Mouse (Mus musculus): Measurements from ENCODE around the gene Phf23. TPM values are rescaled to one million over a fixed set of nuclear protein-coding genes. Genes with fewer than 3 reads are reported as not detected.

Phf23 gene
- polyA plus RNA-seq, 1 experiment from 2014 or later: 49.4 TPM

- Histone ChIP-seq H3K9ac (ENCODE audit: low read length) (peak overlapping the region; percentile 50; the same call in 1 of the 2 replicates), H3K4me2 (ENCODE audit: low read length) (peak overlapping the region; percentile 33; the same call in 1 of the 2 replicates), H3K9me3 (replicated peaks; ENCODE audit: control insufficient read depth, low read length) (no peaks in the 10 kb centered on the region), H3K4me1 (ENCODE audit: control insufficient read depth, insufficient read depth, low read length) (no peaks in the 10 kb centered on the region), H3K4me3 (ENCODE audit: low read depth, low read length) (peak overlapping the region; percentile 20; the same call in 1 of the 2 replicates), H3K36me3 (ENCODE audit: control insufficient read depth, insufficient read depth, low read length) (peaks cover 35% of the 10 kb centered on the region), H3K27me3 (replicated peaks; ENCODE audit: control insufficient read depth, insufficient read depth, low read length) (peaks cover 43% of the 10 kb centered on the region), H3K27ac (ENCODE audit: low read depth, low read length) (no peak overlapping the region)
- 40% methylated on average over 17 of the region's 17 CpGs for WGBS
- DNase-seq (ENCODE audit: low spot score) (no peak), ATAC-seq (no peak)
Measured at GRCm38 (mm10) chr11:69966860-69967517, 28.6 kb upstream of the Phf23 start.

- no peak overlapping the region for H3K4me2 ChIP-seq (ENCODE audit: low read length)
- DNase-seq (ENCODE audit: low spot score) (no peak), ATAC-seq (no peak)
- H3K4me3 ChIP-seq (ENCODE audit: low read depth, low read length): no peak overlapping the region
- no peaks in the 10 kb centered on the region for H3K9me3 ChIP-seq (replicated peaks; ENCODE audit: control insufficient read depth, low read length)
- peaks cover 41% of the 10 kb centered on the region for H3K27me3 ChIP-seq (replicated peaks; ENCODE audit: control insufficient read depth, insufficient read depth, low read length)
- no peak overlapping the region for H3K9ac ChIP-seq (ENCODE audit: low read length)
- no peak overlapping the region for H3K27ac ChIP-seq (ENCODE audit: low read depth, low read length)
- peaks cover 53% of the 10 kb centered on the region for H3K36me3 ChIP-seq (ENCODE audit: control insufficient read depth, insufficient read depth, low read length)
- 89% methylated on average over 4 of the region's 4 CpGs for WGBS
- no peaks in the 10 kb centered on the region for H3K4me1 ChIP-seq (ENCODE audit: control insufficient read depth, insufficient read depth, low read length)
Measured at GRCm38 (mm10) chr11:69968793-69969192, 26.8 kb upstream of the Phf23 start.

DNA sequence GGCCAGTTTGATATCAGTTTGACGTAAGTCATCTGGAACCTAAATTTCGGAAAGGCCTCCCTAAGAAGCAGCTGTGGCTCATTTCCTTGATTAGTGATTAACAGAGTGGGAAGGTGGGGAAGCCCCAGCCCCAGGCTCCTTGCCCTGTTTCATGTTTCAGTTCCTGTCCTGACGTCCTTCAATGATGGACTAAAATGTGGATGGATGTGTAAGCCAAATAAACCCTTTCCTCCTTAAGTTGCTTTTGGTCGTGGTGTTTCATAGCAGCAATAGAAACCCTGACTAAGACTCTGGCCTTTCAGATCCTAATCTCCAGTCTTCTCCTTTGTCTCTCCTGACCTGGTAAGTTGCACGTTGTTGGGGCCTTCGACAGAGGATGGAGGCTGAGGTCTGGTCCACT, 25.4 kb upstream of the Phf23 start:
- Histone ChIP-seq H3K9ac (ENCODE audit: low read length) (no peak overlapping the region), H3K36me3 (ENCODE audit: control insufficient read depth, insufficient read depth, low read length) (peaks cover 67% of the 10 kb centered on the region), H3K9me3 (replicated peaks; ENCODE audit: control insufficient read depth, low read length) (no peaks in the 10 kb centered on the region), H3K4me3 (ENCODE audit: low read depth, low read length) (no peak overlapping the region), H3K27ac (ENCODE audit: low read depth, low read length) (no peak overlapping the region), H3K4me2 (ENCODE audit: low read length) (no peak overlapping the region), H3K4me1 (ENCODE audit: control insufficient read depth, insufficient read depth, low read length) (no peaks in the 10 kb centered on the region), H3K27me3 (replicated peaks; ENCODE audit: control insufficient read depth, insufficient read depth, low read length) (peaks cover 27% of the 10 kb centered on the region)
- WGBS: 90% methylated on average over 6 of the region's 6 CpGs
- no peak for DNase-seq (ENCODE audit: low spot score)
- ATAC-seq: no peak

- H3K4me2 ChIP-seq (ENCODE audit: low read length): no peak overlapping the region
- DNase-seq (ENCODE audit: low spot score) (no peak), ATAC-seq (no peak)
- H3K4me3 ChIP-seq (ENCODE audit: low read depth, low read length): no peak overlapping the region
- H3K4me1 ChIP-seq (ENCODE audit: control insufficient read depth, insufficient read depth, low read length): no peaks in the 10 kb centered on the region
- no peaks in the 10 kb centered on the region for H3K9me3 ChIP-seq (replicated peaks; ENCODE audit: control insufficient read depth, low read length)
- no peak overlapping the region for H3K9ac ChIP-seq (ENCODE audit: low read length)
- peaks cover 21% of the 10 kb centered on the region for H3K27me3 ChIP-seq (replicated peaks; ENCODE audit: control insufficient read depth, insufficient read depth, low read length)
- no peak overlapping the region for H3K27ac ChIP-seq (ENCODE audit: low read depth, low read length)
- H3K36me3 ChIP-seq (ENCODE audit: control insufficient read depth, insufficient read depth, low read length): peaks cover 72% of the 10 kb centered on the region
- 87% methylated on average over 3 of the region's 3 CpGs for WGBS
Measured at GRCm38 (mm10) chr11:69970775-69971174, 24.8 kb upstream of the Phf23 start.

- Histone ChIP-seq H3K27me3 (replicated peaks; ENCODE audit: control insufficient read depth, insufficient read depth, low read length) (no peaks in the 10 kb centered on the region), H3K4me1 (ENCODE audit: control insufficient read depth, insufficient read depth, low read length) (peaks cover 5% of the 10 kb centered on the region), H3K9ac (ENCODE audit: low read length) (no peak overlapping the region), H3K27ac (ENCODE audit: low read depth, low read length) (no peak overlapping the region), H3K9me3 (replicated peaks; ENCODE audit: control insufficient read depth, low read length) (no peaks in the 10 kb centered on the region), H3K4me2 (ENCODE audit: low read length) (no peak overlapping the region), H3K4me3 (ENCODE audit: low read depth, low read length) (no peak overlapping the region), H3K36me3 (ENCODE audit: control insufficient read depth, insufficient read depth, low read length) (peaks cover 71% of the 10 kb centered on the region)
- DNase-seq (ENCODE audit: low spot score) (no peak), ATAC-seq (no peak)
- WGBS: 95% methylated on average over 2 of the region's 2 CpGs
Measured at GRCm38 (mm10) chr11:69974907-69975306, 20.7 kb upstream of the Phf23 start.

GRCm38 (mm10) chr11:69976271-69976670, 19.3 kb upstream of the Phf23 start:
- DNase-seq (ENCODE audit: low spot score) (no peak), ATAC-seq (no peak)
- Histone ChIP-seq H3K27me3 (replicated peaks; ENCODE audit: control insufficient read depth, insufficient read depth, low read length) (no peaks in the 10 kb centered on the region), H3K36me3 (ENCODE audit: control insufficient read depth, insufficient read depth, low read length) (peaks cover 64% of the 10 kb centered on the region), H3K4me2 (ENCODE audit: low read length) (no peak overlapping the region), H3K4me1 (ENCODE audit: control insufficient read depth, insufficient read depth, low read length) (peaks cover 5% of the 10 kb centered on the region), H3K27ac (ENCODE audit: low read depth, low read length) (no peak overlapping the region), H3K4me3 (ENCODE audit: low read depth, low read length) (no peak overlapping the region), H3K9me3 (replicated peaks; ENCODE audit: control insufficient read depth, low read length) (no peaks in the 10 kb centered on the region), H3K9ac (ENCODE audit: low read length) (no peak overlapping the region)
- 91% methylated on average over 4 of the region's 4 CpGs for WGBS

DNA sequence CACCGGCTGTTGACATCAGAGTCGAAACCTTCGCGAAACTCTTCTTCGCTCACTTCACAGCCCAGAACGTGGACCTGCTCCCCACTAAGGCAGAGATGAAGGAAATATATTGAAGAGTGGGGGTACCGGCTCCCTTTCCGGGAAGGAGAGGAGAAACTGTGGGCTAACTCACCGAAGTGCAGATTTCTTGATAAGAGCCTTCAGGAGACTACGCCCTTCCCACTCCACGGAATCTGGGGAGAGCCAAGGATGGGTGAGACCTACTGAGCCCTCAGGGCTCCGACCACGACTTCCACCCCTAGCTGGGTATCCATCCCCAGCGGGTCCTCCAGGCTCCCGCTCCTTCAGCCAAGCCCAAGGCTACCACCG, 15.8 kb upstream of the Phf23 start:
- Histone ChIP-seq H3K4me2 (ENCODE audit: low read length) (peak overlapping the region; percentile 92), H3K4me1 (ENCODE audit: control insufficient read depth, insufficient read depth, low read length) (peaks cover 23% of the 10 kb centered on the region), H3K9ac (ENCODE audit: low read length) (peak overlapping the region; percentile 99), H3K27me3 (replicated peaks; ENCODE audit: control insufficient read depth, insufficient read depth, low read length) (no peaks in the 10 kb centered on the region), H3K9me3 (replicated peaks; ENCODE audit: control insufficient read depth, low read length) (no peaks in the 10 kb centered on the region), H3K4me3 (ENCODE audit: low read depth, low read length) (peak overlapping the region; percentile 100), H3K27ac (ENCODE audit: low read depth, low read length) (peak overlapping the region; percentile 98), H3K36me3 (ENCODE audit: control insufficient read depth, insufficient read depth, low read length) (peaks cover 38% of the 10 kb centered on the region)
- WGBS: 3% methylated on average over 16 of the region's 16 CpGs
- ATAC-seq (no peak), DNase-seq (ENCODE audit: low spot score) (no peak)

GRCm38 (mm10) chr11:69980196-69981140, 15.1 kb upstream of the Phf23 start:
- H3K9me3 ChIP-seq (replicated peaks; ENCODE audit: control insufficient read depth, low read length): no peaks in the 10 kb centered on the region
- peak overlapping the region; percentile 92 for H3K4me2 ChIP-seq (ENCODE audit: low read length)
- peaks cover 23% of the 10 kb centered on the region for H3K4me1 ChIP-seq (ENCODE audit: control insufficient read depth, insufficient read depth, low read length)
- peak overlapping the region; percentile 98 for H3K27ac ChIP-seq (ENCODE audit: low read depth, low read length)
- ATAC-seq (peak; percentile 92), DNase-seq (ENCODE audit: low spot score) (peak; percentile 99)
- H3K4me3 ChIP-seq (ENCODE audit: low read depth, low read length): peak overlapping the region; percentile 100
- no peaks in the 10 kb centered on the region for H3K27me3 ChIP-seq (replicated peaks; ENCODE audit: control insufficient read depth, insufficient read depth, low read length)
- peak overlapping the region; percentile 99 for H3K9ac ChIP-seq (ENCODE audit: low read length)
- H3K36me3 ChIP-seq (ENCODE audit: control insufficient read depth, insufficient read depth, low read length): peaks cover 38% of the 10 kb centered on the region
- under 1% methylated on average over 38 of the region's 60 CpGs for WGBS

Data from forebrain, embryonic 14.5 days (tissue).